Mouse (Mus musculus): ENCODE results near the gene Ntrk3.

The Ntrk3 gene

DNA sequence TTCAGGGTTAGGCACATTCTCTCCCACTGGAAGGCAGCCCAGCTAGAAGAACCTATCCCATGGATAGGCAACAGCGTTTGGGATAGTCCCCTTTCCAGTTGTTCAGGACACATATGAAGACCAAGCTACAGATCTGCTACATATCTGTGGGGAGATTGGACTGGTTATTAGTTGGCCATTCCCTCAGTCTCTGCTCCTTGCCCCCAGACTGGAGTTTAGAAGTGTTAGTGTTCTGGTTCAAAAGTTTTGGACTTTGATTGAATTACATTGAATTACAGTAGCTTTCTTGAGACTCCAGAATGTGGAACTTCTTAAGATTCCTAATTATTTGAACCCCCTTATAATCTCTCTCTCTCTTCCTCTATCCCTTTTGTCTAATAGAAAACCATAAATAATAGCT lies 607.8 kb downstream of the Ntrk3 start:
- ChIA-PET CTCF (no interaction called here), POLR2A (no interaction called here)
